Mouse (Mus musculus) left cerebral cortex, postnatal 14 days (tissue): Measurements from ENCODE around the gene Mast4. TPM values are rescaled to one million over a fixed set of nuclear protein-coding genes. Genes with fewer than 3 reads are reported as not detected.

Experiments
- DNase-seq, 2 experiments: peaks; one replicate each; pipeline ENCODE4 v3.0.0; 2021 to 2022; ENCODE audit warnings: low spot score in 2 of 2, mixed read lengths in 1 of 2
- intact Hi-C: fragments of 180-260 bp; cut with DNase I; formaldehyde crosslinking; loops from one replicate; pipeline ENCODE4 v1.15.1; 2025
- total RNA-seq, 2 experiments: library from RNA; stranded (reverse); gene quantifications; 2 replicates each; pipeline ENCODE4 v1.2.3; 2021

Mast4 gene
- total RNA-seq, 2 experiments from 2014 or later, result 35.5 to 41.2 TPM

- no peak for DNase-seq
- intact Hi-C loops, result no loop called here
Measured at GRCm38 (mm10) chr13:102888895-102889490, 445.3 kb downstream of the Mast4 start.

GRCm38 (mm10) chr13:102888211-102888610 lies 446.1 kb downstream of the Mast4 start:
- no peak for DNase-seq
- intact Hi-C loops, result no loop called here

- intact Hi-C loops, result no loop called here
- DNase-seq, result no peak
Measured at GRCm38 (mm10) chr13:102887534-102887933, 446.8 kb downstream of the Mast4 start.

- intact Hi-C loops, result no loop called here
- DNase-seq, result no peak
Measured at GRCm38 (mm10) chr13:102886788-102887187, 447.5 kb downstream of the Mast4 start.

GRCm38 (mm10) chr13:102886147-102886546 lies 448.1 kb downstream of the Mast4 start:
- no peak for DNase-seq
- intact Hi-C loops, result no loop called here

GRCm38 (mm10) chr13:102880381-102881076 lies 453.8 kb downstream of the Mast4 start:
- DNase-seq, result no peak
- intact Hi-C loops, result no loop called here

- DNase-seq, result no peak
- intact Hi-C loops, result loop anchor here (5.0 kb wide), 1 partner anchor 71 kb away; no protein-coding TSS in a partner anchor
Measured at GRCm38 (mm10) chr13:102878631-102879030, 455.7 kb downstream of the Mast4 start.

- DNase-seq, result no peak
- intact Hi-C loops, result loop anchor here (5.0 kb wide), 1 partner anchor 71 kb away; no protein-coding TSS in a partner anchor
Measured at GRCm38 (mm10) chr13:102877766-102878325, 456.5 kb downstream of the Mast4 start.

- no peak for DNase-seq
Measured at GRCm38 (mm10) chr13:102877154-102877553, 457.1 kb downstream of the Mast4 start.

GRCm38 (mm10) chr13:102875520-102875919 lies 458.8 kb downstream of the Mast4 start:
- intact Hi-C loops, result loop anchor here (5.0 kb wide), 1 partner anchor 68 kb away; no protein-coding TSS in a partner anchor

More at GRCm38 (mm10) chr13:102877154-102877553, 457.1 kb downstream of the Mast4 start:
- intact Hi-C loops, result loop anchor here (5.0 kb wide), 1 partner anchor 70 kb away; no protein-coding TSS in a partner anchor

GRCm38 (mm10) chr13:102875144-102875476 lies 459.2 kb downstream of the Mast4 start:
- no peak for DNase-seq
- intact Hi-C loops, result loop anchor here (5.0 kb wide), 1 partner anchor 68 kb away; no protein-coding TSS in a partner anchor

More at GRCm38 (mm10) chr13:102875520-102875919, 458.8 kb downstream of the Mast4 start:
- DNase-seq, result no peak

- intact Hi-C loops, result loop anchor here (5.0 kb wide), 1 partner anchor 67 kb away; no protein-coding TSS in a partner anchor
- DNase-seq, result peak; percentile 41
Measured at GRCm38 (mm10) chr13:102874465-102875143, 459.7 kb downstream of the Mast4 start.

- no peak for DNase-seq
- intact Hi-C loops, result no loop called here
Measured at GRCm38 (mm10) chr13:102873412-102874016, 460.8 kb downstream of the Mast4 start.

- DNase-seq, result no peak
- intact Hi-C loops, result no loop called here
Measured at GRCm38 (mm10) chr13:102871380-102872104, 462.8 kb downstream of the Mast4 start.

- DNase-seq, result no peak
- intact Hi-C loops, result no loop called here
Measured at GRCm38 (mm10) chr13:102869541-102869940, 464.8 kb downstream of the Mast4 start.

GRCm38 (mm10) chr13:102866816-102867215 lies 467.5 kb downstream of the Mast4 start:
- intact Hi-C loops, result no loop called here

GRCm38 (mm10) chr13:102865971-102866724 lies 468.1 kb downstream of the Mast4 start:
- intact Hi-C loops, result no loop called here
- DNase-seq, result peak in 1 of 2 experiments; percentile 30

More at GRCm38 (mm10) chr13:102866816-102867215, 467.5 kb downstream of the Mast4 start:
- DNase-seq, result no peak

GRCm38 (mm10) chr13:102865494-102865893 lies 468.8 kb downstream of the Mast4 start:
- intact Hi-C loops, result no loop called here
- DNase-seq, result no peak
